Mouse (Mus musculus) stomach, embryonic 14.5 days (tissue): ENCODE data around the gene Cntrob. TPM values are rescaled to one million over a fixed set of nuclear protein-coding genes. Genes with fewer than 3 reads are reported as not detected.

ENCODE experiments used
- ATAC-seq: fragments of 200-750 bp; cut with Nextera tagmentation; 2 replicates; pipeline ENCODE4 v1.8.0; 2017; ENCODE audit warnings: low read depth, moderate TSS enrichment; ENCODE audit not compliant: insufficient number of reproducible peaks, insufficient read depth, low FRiP score
- H3K27ac ChIP-seq: fragments of 300-500 bp; sonication (generic); 2 replicates; pipeline ENCODE4 v1.5.1; 2014; ENCODE audit warnings: mild to moderate bottlenecking, low read length, moderate library complexity, mixed read lengths
- H3K27me3 ChIP-seq: fragments of 300-500 bp; sonication (generic); 2 replicates; pipeline ENCODE4 v1.6.1; 2014; ENCODE audit warnings: low read length, control low read depth, mixed read lengths; ENCODE audit not compliant: control insufficient read depth, insufficient read depth
- H3K36me3 ChIP-seq: fragments of 300-500 bp; sonication (generic); 2 replicates; pipeline ENCODE4 v1.6.1; 2014; ENCODE audit warnings: mild to moderate bottlenecking, control low read depth, low read length, moderate library complexity, mixed read lengths; ENCODE audit not compliant: control insufficient read depth, insufficient read depth
- H3K4me1 ChIP-seq: fragments of 300-500 bp; sonication (generic); 2 replicates; pipeline ENCODE4 v1.6.1; 2014; ENCODE audit warnings: low read length, control low read depth, mixed read lengths; ENCODE audit not compliant: control insufficient read depth, insufficient read depth
- H3K4me2 ChIP-seq: fragments of 300-500 bp; sonication (generic); replicated peaks from 2 replicates; pipeline ENCODE4 v1.6.1; 2014; ENCODE audit warnings: low read depth, low read length, control low read depth
- H3K4me3 ChIP-seq: fragments of 300-500 bp; sonication (generic); 2 replicates; pipeline ENCODE4 v1.5.1; 2014; ENCODE audit warnings: low read depth, low read length, control low read depth
- H3K9ac ChIP-seq: fragments of 300-500 bp; sonication (generic); replicated peaks from 2 replicates; pipeline ENCODE4 v1.6.1; 2014; ENCODE audit warnings: low read depth, mild to moderate bottlenecking, control low read depth, low read length, moderate library complexity, mixed read lengths
- H3K9me3 ChIP-seq: fragments of 300-500 bp; sonication (generic); 2 replicates; pipeline ENCODE4 v1.6.1; 2016; ENCODE audit warnings: low read depth, low read length, control low read depth; ENCODE audit not compliant: control insufficient read depth
- WGBS: fragments of 180-500 bp; shearing (Covaris S2); extraction: QIAGEN DNeasy Blood & Tissue Kit; methylation state at CpG from one replicate; pipeline ENCODE4 v1.1.7; 2014; 5-methylcytosine and 5-hydroxymethylcytosine counted together
- polyA plus RNA-seq: library from polyadenylated mRNA; unstranded; fragments of >200 nt; fragmentation: Nextera tagmentation; extraction: Ambion mirVana; gene quantifications from 2 replicates; pipeline ENCODE4 v1.2.1, GENCODE M21; 2014

The Cntrob gene
- polyA plus RNA-seq, 1 experiment from 2014 or later: 16.4 TPM

GRCm38 (mm10) chr11:69332713-69333253 lies 9.2 kb upstream of the Cntrob start:
- no peak overlapping the region for H3K4me3 ChIP-seq
- peak overlapping the region; percentile 1; the same call in 1 of the 2 replicates for H3K27ac ChIP-seq
- no peak for ATAC-seq

GRCm38 (mm10) chr11:69331929-69332405 lies 8.4 kb upstream of the Cntrob start:
- WGBS: 2% methylated on average over 24 of the region's 24 CpGs
- peak overlapping the region; percentile 39 for H3K9ac ChIP-seq

More at GRCm38 (mm10) chr11:69332713-69333253, 9.2 kb upstream of the Cntrob start:
- WGBS: 27% methylated on average over 8 of the region's 8 CpGs
- peak overlapping the region; percentile 41 for H3K4me2 ChIP-seq
- peaks cover 20% of the 10 kb centered on the region for H3K4me1 ChIP-seq
- H3K9ac ChIP-seq: no peak overlapping the region
- no peaks in the 10 kb centered on the region for H3K27me3 ChIP-seq
- H3K36me3 ChIP-seq: no peaks in the 10 kb centered on the region
- H3K9me3 ChIP-seq: no peaks in the 10 kb centered on the region

GRCm38 (mm10) chr11:69331152-69331551 lies 7.6 kb upstream of the Cntrob start:
- no peak overlapping the region for H3K27ac ChIP-seq
- no peak for ATAC-seq
- peaks cover 23% of the 10 kb centered on the region for H3K4me1 ChIP-seq
- H3K9ac ChIP-seq: no peak overlapping the region
- no peak overlapping the region for H3K4me2 ChIP-seq
- no peaks in the 10 kb centered on the region for H3K36me3 ChIP-seq
- no peaks in the 10 kb centered on the region for H3K9me3 ChIP-seq
- peaks cover 3% of the 10 kb centered on the region; the same call in 1 of the 2 replicates for H3K27me3 ChIP-seq
- no peak overlapping the region for H3K4me3 ChIP-seq
- 78% methylated on average over 6 of the region's 6 CpGs for WGBS

More at GRCm38 (mm10) chr11:69331929-69332405, 8.4 kb upstream of the Cntrob start:
- ATAC-seq: peak; percentile 56; the same call in 1 of the 2 replicates
- H3K9me3 ChIP-seq: no peaks in the 10 kb centered on the region
- peaks cover 20% of the 10 kb centered on the region for H3K4me1 ChIP-seq
- no peaks in the 10 kb centered on the region for H3K27me3 ChIP-seq
- no peaks in the 10 kb centered on the region for H3K36me3 ChIP-seq
- H3K4me3 ChIP-seq: peak overlapping the region; percentile 36
- peak overlapping the region; percentile 41 for H3K4me2 ChIP-seq
- H3K27ac ChIP-seq: peak overlapping the region; percentile 1; the same call in 1 of the 2 replicates

GRCm38 (mm10) chr11:69328517-69328916 lies 4.9 kb upstream of the Cntrob start:
- 89% methylated on average over 6 of the region's 6 CpGs for WGBS
- no peaks in the 10 kb centered on the region for H3K36me3 ChIP-seq
- no peak overlapping the region for H3K4me3 ChIP-seq
- no peak overlapping the region for H3K9ac ChIP-seq
- H3K27ac ChIP-seq: no peak overlapping the region
- peaks cover 3% of the 10 kb centered on the region; the same call in 1 of the 2 replicates for H3K27me3 ChIP-seq
- no peak for ATAC-seq
- H3K9me3 ChIP-seq: no peaks in the 10 kb centered on the region
- peaks cover 24% of the 10 kb centered on the region for H3K4me1 ChIP-seq
- H3K4me2 ChIP-seq: no peak overlapping the region

GRCm38 (mm10) chr11:69327648-69328047 lies 4.1 kb upstream of the Cntrob start:
- 47% methylated on average over 6 of the region's 6 CpGs for WGBS
- no peaks in the 10 kb centered on the region for H3K36me3 ChIP-seq
- H3K27ac ChIP-seq: no peak overlapping the region
- ATAC-seq: no peak
- H3K4me2 ChIP-seq: no peak overlapping the region
- H3K4me3 ChIP-seq: no peak overlapping the region
- no peaks in the 10 kb centered on the region for H3K9me3 ChIP-seq
- H3K4me1 ChIP-seq: peaks cover 26% of the 10 kb centered on the region
- H3K27me3 ChIP-seq: peaks cover 3% of the 10 kb centered on the region; the same call in 1 of the 2 replicates
- H3K9ac ChIP-seq: no peak overlapping the region

GRCm38 (mm10) chr11:69327157-69327442 lies 3.5 kb upstream of the Cntrob start:
- Histone ChIP-seq H3K4me2 (peak overlapping the region; percentile 97; the same call in 1 of the 2 replicates), H3K27me3 (peaks cover 3% of the 10 kb centered on the region; the same call in 1 of the 2 replicates), H3K36me3 (no peaks in the 10 kb centered on the region), H3K4me3 (peak overlapping the region; percentile 54; the same call in 1 of the 2 replicates), H3K4me1 (peaks cover 27% of the 10 kb centered on the region), H3K27ac (no peak overlapping the region), H3K9me3 (no peaks in the 10 kb centered on the region), H3K9ac (no peak overlapping the region)
- no peak for ATAC-seq
- 15% methylated on average over 9 of the region's 9 CpGs for WGBS

- H3K4me3 ChIP-seq: peak overlapping the region; percentile 54
- H3K36me3 ChIP-seq: no peaks in the 10 kb centered on the region
- H3K27ac ChIP-seq: no peak overlapping the region
- H3K4me1 ChIP-seq: peaks cover 28% of the 10 kb centered on the region
- peaks cover 3% of the 10 kb centered on the region; the same call in 1 of the 2 replicates for H3K27me3 ChIP-seq
- peak overlapping the region; percentile 28; the same call in 1 of the 2 replicates for H3K9ac ChIP-seq
- H3K4me2 ChIP-seq: peak overlapping the region; percentile 97
- no peak for ATAC-seq
- H3K9me3 ChIP-seq: no peaks in the 10 kb centered on the region
- WGBS: 2% methylated on average over 45 of the region's 45 CpGs
Observed at GRCm38 (mm10) chr11:69326408-69327156, 3.0 kb upstream of the Cntrob start.

GRCm38 (mm10) chr11:69325628-69326407 lies 2.2 kb upstream of the Cntrob start, which contains the start of gene Kcnab3:
TSS of gene Kcnab3 (plus strand) at chr11:69326258.
- peak within 1 kb of the TSS; percentile 28; the same call in 1 of the 2 replicates for H3K9ac ChIP-seq
- 10% methylated on average over 26 of the region's 26 CpGs for WGBS
- peaks cover 3% of the 10 kb centered on the region; the same call in 1 of the 2 replicates for H3K27me3 ChIP-seq
- H3K4me1 ChIP-seq: peaks cover 23% of the 10 kb centered on the region
- peak; percentile 70; the same call in 1 of the 2 replicates for ATAC-seq
- no peaks in the 10 kb centered on the region for H3K36me3 ChIP-seq
- H3K4me2 ChIP-seq: peak within 1 kb of the TSS; percentile 97
- H3K9me3 ChIP-seq: no peaks in the 10 kb centered on the region
- peak within 1 kb of the TSS; percentile 54 for H3K4me3 ChIP-seq
- no peak within 1 kb of the TSS for H3K27ac ChIP-seq
